Mouse (Mus musculus) hindbrain, embryonic 14.5 days (tissue): Measurements from ENCODE around the gene Mpl. TPM values are rescaled to one million over a fixed set of nuclear protein-coding genes. Genes with fewer than 3 reads are reported as not detected.

Experiments
- ATAC-seq: fragments of 200-750 bp; cut with Nextera tagmentation; 2 replicates; pipeline ENCODE4 v1.8.0; 2017; ENCODE audit warnings: moderate number of reproducible peaks, mild to moderate bottlenecking, moderate TSS enrichment, moderate library complexity; ENCODE audit not compliant: low FRiP score
- DNase-seq: peaks from one replicate; pipeline ENCODE4 v3.0.0-alpha.2; 2015; ENCODE audit warnings: low spot score
- H3K27ac ChIP-seq: fragments of 300-500 bp; sonication (generic); 2 replicates; pipeline ENCODE4 v1.5.1; 2014; ENCODE audit warnings: mild to moderate bottlenecking, moderate library complexity
- H3K27me3 ChIP-seq: fragments of 300-500 bp; sonication (generic); 2 replicates; pipeline ENCODE4 v1.6.1; 2014; ENCODE audit warnings: mild to moderate bottlenecking, low read length, mixed read lengths; ENCODE audit not compliant: control insufficient read depth, insufficient read depth
- H3K36me3 ChIP-seq: fragments of 300-500 bp; sonication (generic); replicated peaks from 2 replicates; pipeline ENCODE4 v1.6.1; 2014; ENCODE audit not compliant: control insufficient read depth, insufficient read depth
- H3K4me1 ChIP-seq: fragments of 300-500 bp; sonication (generic); replicated peaks from 2 replicates; pipeline ENCODE4 v1.6.1; 2014; ENCODE audit warnings: antibody characterized with exemption, low read length, mixed read lengths; ENCODE audit not compliant: control insufficient read depth, insufficient read depth
- H3K4me2 ChIP-seq: fragments of 300-500 bp; sonication (generic); replicated peaks from 2 replicates; pipeline ENCODE4 v1.6.1; 2014; ENCODE audit warnings: mild to moderate bottlenecking, moderate library complexity
- H3K4me3 ChIP-seq: fragments of 300-500 bp; sonication (generic); replicated peaks from 2 replicates; pipeline ENCODE4 v1.5.1; 2014; ENCODE audit warnings: mild to moderate bottlenecking, low read length
- H3K9ac ChIP-seq: fragments of 300-500 bp; sonication (generic); 2 replicates; pipeline ENCODE4 v1.6.1; 2014
- H3K9me3 ChIP-seq: fragments of 300-500 bp; sonication (generic); 2 replicates; pipeline ENCODE4 v1.6.1; 2016; ENCODE audit warnings: low read length; ENCODE audit not compliant: control insufficient read depth
- WGBS: fragments of 180-500 bp; shearing (Covaris S2); extraction: QIAGEN DNeasy Blood & Tissue Kit; methylation state at CpG from one replicate; pipeline ENCODE4 v1.1.7; 2014; 5-methylcytosine and 5-hydroxymethylcytosine counted together
- polyA plus RNA-seq: library from polyadenylated mRNA; unstranded; fragments of >200 nt; fragmentation: Nextera tagmentation; extraction: Ambion mirVana; gene quantifications from 2 replicates; pipeline ENCODE4 v1.2.1, GENCODE M21; 2014

Gene Mpl
- polyA plus RNA-seq, 1 experiment from 2014 or later = 0.28 TPM

DNA sequence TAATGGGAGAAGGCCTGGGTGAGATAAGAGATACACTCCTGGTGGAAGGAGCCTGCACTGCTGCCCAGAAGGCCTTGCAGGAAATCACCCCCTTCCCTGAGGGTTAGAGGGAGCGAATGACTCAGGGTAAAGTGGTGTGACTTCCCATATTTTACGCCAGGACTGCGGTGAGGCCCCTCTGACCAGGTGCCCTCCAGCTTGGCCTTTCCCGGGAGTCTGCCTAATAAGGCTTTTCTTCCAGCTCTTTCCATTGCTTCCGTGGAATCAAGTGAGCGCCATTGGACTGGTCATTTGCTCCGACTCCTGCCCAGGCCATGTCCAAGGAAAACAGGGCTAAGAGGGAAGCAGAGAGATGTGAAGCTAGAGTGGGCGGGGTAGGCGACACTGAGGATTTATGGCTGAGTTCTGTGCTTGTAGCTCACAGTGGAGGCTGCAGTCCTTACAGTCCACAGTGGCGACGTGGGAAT, 8.4 kb upstream of the Mpl start:
- Histone ChIP-seq H3K4me2 (no peak overlapping the region), H3K9ac (no peak overlapping the region), H3K27me3 (no peaks in the 10 kb centered on the region), H3K4me3 (no peak overlapping the region), H3K27ac (no peak overlapping the region), H3K36me3 (no peaks in the 10 kb centered on the region), H3K9me3 (no peaks in the 10 kb centered on the region), H3K4me1 (no peaks in the 10 kb centered on the region)
- DNase-seq (no peak), ATAC-seq (no peak)
- 60% methylated on average over 11 of the region's 11 CpGs for WGBS

DNA sequence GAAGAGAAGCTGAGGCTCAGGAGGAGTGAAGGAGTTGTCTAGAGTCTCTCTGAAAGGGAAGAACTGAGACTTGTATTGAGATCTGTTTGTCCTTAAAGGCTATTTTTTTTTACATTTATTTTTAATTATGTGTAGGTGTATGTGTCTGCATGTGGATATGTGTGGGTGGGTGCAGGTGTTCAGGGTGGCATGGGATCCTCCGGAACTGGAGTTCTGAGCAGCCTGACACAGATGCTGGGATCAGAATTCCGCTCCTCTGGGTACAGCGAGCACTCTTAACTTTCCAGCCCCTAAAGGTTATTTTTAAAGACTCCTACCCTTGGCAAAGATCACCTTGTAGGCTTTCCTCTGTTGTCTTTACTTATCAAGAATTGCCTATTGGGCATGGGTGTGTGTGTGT, 7.6 kb upstream of the Mpl start:
- H3K4me3 ChIP-seq = no peak overlapping the region
- WGBS = 97% methylated on average over 3 of the region's 3 CpGs
- H3K4me1 ChIP-seq = no peaks in the 10 kb centered on the region
- no peaks in the 10 kb centered on the region for H3K36me3 ChIP-seq
- no peak overlapping the region for H3K4me2 ChIP-seq
- ATAC-seq (no peak), DNase-seq (no peak)
- no peaks in the 10 kb centered on the region for H3K27me3 ChIP-seq
- H3K9me3 ChIP-seq = no peaks in the 10 kb centered on the region
- H3K9ac ChIP-seq = no peak overlapping the region
- H3K27ac ChIP-seq = no peak overlapping the region

DNA sequence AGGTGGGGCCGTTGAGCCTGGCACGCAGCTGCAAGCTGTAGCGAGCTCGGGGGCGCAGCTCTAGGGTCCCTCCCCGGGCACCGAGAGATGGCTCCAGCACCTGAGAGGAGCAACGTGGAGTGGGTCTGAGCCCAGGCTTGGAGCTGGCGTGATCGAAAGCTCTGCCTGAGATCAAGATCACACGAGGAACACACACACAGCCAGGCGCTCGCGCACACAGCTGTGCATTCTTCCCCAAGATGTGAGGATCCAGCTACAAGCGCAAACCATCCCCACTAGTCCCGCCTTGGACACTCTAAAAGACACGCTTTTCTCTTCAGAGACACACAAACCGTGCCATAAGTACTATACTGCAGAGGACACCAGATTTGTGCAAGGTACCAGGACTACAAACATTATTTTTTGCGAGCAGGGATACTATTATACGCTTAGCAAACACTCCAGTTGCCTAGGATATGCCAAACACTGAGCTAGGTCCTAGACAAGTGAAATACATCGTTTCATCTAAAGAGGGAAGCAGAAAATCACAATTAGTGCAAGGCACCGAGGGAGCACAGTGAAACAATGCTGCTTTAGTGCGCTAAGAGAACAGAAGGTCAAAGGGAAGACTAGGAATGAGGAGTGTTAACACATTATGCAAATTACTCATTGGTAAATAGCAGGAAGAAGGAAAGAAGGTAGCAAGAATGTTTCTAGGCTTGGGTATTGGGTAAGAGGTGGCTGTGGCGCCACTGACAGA, 10.7 kb downstream of the Mpl start:
- WGBS = 18% methylated on average over 24 of the region's 24 CpGs
- Histone ChIP-seq H3K27me3 (no peaks in the 10 kb centered on the region), H3K4me1 (peaks cover 11% of the 10 kb centered on the region; the same call in 1 of the 2 replicates), H3K9me3 (no peaks in the 10 kb centered on the region), H3K4me2 (peak overlapping the region; percentile 70), H3K4me3 (peak overlapping the region; percentile 34), H3K9ac (peak overlapping the region; percentile 44), H3K36me3 (no peaks in the 10 kb centered on the region), H3K27ac (no peak overlapping the region)
- 0 out of 2 replicates have a peak, but pooled peaks have one; percentile 25 for ATAC-seq
- DNase-seq = peak; percentile 35

DNA sequence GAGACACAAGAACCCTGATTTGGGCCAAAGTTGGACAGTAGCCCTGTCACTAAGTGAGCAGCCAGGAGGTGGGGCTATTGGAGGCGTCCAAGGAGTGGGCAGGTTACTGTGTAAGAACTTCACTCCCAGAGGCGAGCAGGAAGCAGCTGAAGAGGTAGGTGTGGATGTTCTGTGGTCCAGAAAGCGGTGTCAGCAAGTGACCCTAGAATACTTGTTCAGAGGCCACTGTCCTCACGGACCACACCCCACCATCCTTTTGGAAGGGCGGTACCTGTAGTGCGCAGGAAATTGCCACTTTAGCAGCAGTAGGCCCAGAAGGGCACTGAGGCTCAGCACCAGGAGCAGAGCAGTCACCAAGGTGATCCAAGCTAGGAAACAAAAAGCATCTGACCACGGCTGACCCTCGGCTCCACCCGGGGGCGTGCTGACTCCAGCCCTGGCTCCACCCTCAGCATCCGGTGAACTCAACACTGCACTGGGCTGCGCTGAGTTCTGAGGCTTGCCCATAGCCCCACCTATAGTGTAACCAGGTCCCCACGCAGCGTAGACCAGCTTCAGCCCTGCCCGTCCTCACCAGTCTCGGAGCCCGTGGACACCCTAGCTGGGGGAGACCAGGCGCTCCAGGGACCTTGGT, 11.4 kb downstream of the Mpl start:
- no peak for DNase-seq
- no peaks in the 10 kb centered on the region for H3K36me3 ChIP-seq
- WGBS = 20% methylated on average over 18 of the region's 18 CpGs
- H3K27me3 ChIP-seq = no peaks in the 10 kb centered on the region
- peak overlapping the region; percentile 44 for H3K9ac ChIP-seq
- H3K9me3 ChIP-seq = no peaks in the 10 kb centered on the region
- no peak overlapping the region for H3K27ac ChIP-seq
- H3K4me3 ChIP-seq = peak overlapping the region; percentile 34
- ATAC-seq = peak; percentile 77
- H3K4me2 ChIP-seq = peak overlapping the region; percentile 70
- peaks cover 11% of the 10 kb centered on the region; the same call in 1 of the 2 replicates for H3K4me1 ChIP-seq

GRCm38 (mm10) chr4:118445088-118445487, 12.2 kb downstream of the Mpl start:
- no peak overlapping the region for H3K27ac ChIP-seq
- no peaks in the 10 kb centered on the region for H3K27me3 ChIP-seq
- WGBS = 87% methylated on average over 10 of the region's 10 CpGs
- H3K4me1 ChIP-seq = peaks cover 11% of the 10 kb centered on the region; the same call in 1 of the 2 replicates
- H3K9ac ChIP-seq = no peak overlapping the region
- no peaks in the 10 kb centered on the region for H3K36me3 ChIP-seq
- no peaks in the 10 kb centered on the region for H3K9me3 ChIP-seq
- ATAC-seq (no peak), DNase-seq (no peak)
- no peak overlapping the region for H3K4me2 ChIP-seq
- no peak overlapping the region for H3K4me3 ChIP-seq

DNA sequence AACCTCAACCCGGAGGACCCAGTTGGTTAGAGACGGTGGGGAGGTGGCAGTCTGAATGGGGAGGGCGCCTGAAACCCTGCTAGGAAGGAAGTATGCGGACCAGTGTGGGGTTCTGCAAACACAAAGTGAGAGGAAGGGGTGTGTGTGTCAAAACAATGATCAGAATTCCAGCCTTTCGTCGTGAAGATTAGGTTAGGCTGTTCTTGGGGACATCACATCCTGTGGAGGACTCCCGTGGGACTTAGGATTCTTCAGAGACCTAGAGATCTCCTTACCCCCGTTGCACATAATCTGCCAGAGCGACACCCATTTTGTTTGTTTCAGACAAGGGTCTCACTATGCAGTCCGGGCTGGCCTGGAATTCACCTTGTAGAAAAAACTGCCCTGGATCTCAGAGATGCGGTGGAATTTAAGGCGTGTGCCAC, 19.5 kb downstream of the Mpl start:
- Histone ChIP-seq H3K36me3 (0 out of 2 replicates have a peak, but pooled peaks cover 5% of the 10 kb centered on the region), H3K4me3 (peak overlapping the region; percentile 52), H3K27me3 (no peaks in the 10 kb centered on the region), H3K27ac (peak overlapping the region; percentile 84), H3K9me3 (no peaks in the 10 kb centered on the region), H3K4me2 (peak overlapping the region; percentile 94), H3K9ac (peak overlapping the region; percentile 75), H3K4me1 (peaks cover 12% of the 10 kb centered on the region; the same call in 1 of the 2 replicates)
- DNase-seq (peak; percentile 62), ATAC-seq (peak; percentile 36; the same call in 1 of the 2 replicates)
- 7% methylated on average over 12 of the region's 12 CpGs for WGBS

DNA sequence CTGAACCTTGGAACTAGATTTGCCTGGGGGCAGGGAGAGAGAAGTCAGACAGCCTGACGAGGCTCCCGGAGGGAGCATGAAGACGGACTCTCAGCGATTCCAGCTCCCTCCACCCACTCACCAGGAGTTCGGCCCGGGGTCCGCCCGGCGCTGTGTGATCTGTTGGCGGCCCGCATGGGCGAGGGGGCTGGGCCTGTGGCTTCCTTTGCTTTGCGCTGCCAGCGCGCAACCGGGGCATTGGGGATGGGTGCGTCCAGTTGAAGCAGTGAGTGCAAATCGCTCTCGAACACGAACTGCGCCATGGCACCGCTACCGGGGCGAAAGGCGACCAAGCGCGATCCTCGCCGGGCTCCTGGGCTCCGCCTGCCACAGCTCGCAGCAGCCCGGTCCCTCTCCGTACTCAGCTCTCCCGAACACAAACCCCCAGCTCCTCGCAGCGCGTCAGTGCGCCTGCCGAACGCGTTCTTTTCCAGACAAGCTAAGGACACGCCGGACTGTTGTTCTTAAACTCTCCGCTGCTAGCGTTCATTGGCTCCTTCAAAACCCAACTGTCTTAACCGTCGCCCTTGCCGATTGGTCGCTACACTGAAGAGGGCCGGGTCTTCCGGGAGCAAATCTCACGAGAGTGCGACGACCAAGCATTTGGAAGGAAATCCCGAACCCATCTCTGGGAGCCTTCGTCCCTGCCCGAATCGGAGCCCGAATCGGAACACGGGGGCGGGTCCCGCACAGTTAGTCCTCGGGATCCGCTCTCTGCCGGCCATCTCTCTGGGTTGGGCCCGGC, 20.3 kb downstream of the Mpl start, which contains the start of gene Cdc20:
Cdc20 (minus strand) TSS at position 533 of the 784 bp plus-strand sequence.
- H3K4me1 ChIP-seq = peaks cover 12% of the 10 kb centered on the region; the same call in 1 of the 2 replicates
- peak within 1 kb of the TSS; percentile 75 for H3K9ac ChIP-seq
- peak within 1 kb of the TSS; percentile 94 for H3K4me2 ChIP-seq
- under 1% methylated on average over 67 of the region's 67 CpGs for WGBS
- DNase-seq (peak; percentile 91), ATAC-seq (peak; percentile 96)
- no peaks in the 10 kb centered on the region for H3K9me3 ChIP-seq
- H3K27ac ChIP-seq = peak within 1 kb of the TSS; percentile 84
- H3K36me3 ChIP-seq = peaks cover 12% of the 10 kb centered on the region
- H3K27me3 ChIP-seq = no peaks in the 10 kb centered on the region
- H3K4me3 ChIP-seq = peak within 1 kb of the TSS; percentile 52

GRCm38 (mm10) chr4:118432332-118432731, 25.0 kb downstream of the Mpl start:
- no peaks in the 10 kb centered on the region for H3K9me3 ChIP-seq
- DNase-seq (no peak), ATAC-seq (no peak)
- H3K4me3 ChIP-seq = no peak overlapping the region
- WGBS = 50% methylated on average over 8 of the region's 8 CpGs
- no peak overlapping the region for H3K9ac ChIP-seq
- H3K4me2 ChIP-seq = no peak overlapping the region
- peaks cover 23% of the 10 kb centered on the region for H3K4me1 ChIP-seq
- no peak overlapping the region for H3K27ac ChIP-seq
- peaks cover 22% of the 10 kb centered on the region for H3K36me3 ChIP-seq
- H3K27me3 ChIP-seq = no peaks in the 10 kb centered on the region
